Mouse (Mus musculus) cerebellum, adult 11-12 months (tissue): ENCODE measurements around the gene Gm10666.
"Not testable (repeated sequence)": the region's sequence is repeated elsewhere in the genome, so short reads cannot be mapped to it uniquely, and the experiment has no call there.

Experiments used
- DNase-seq: peaks from one replicate; pipeline ENCODE4 v3.0.0; 2022

The Gm10666 gene

GRCm38 (mm10) chr7:22134641-22135040 lies at the start of gene Gm10666:
TSS of gene Gm10666 (minus strand) at chr7:22134741.
- not testable (repeated sequence) for DNase-seq

GRCm38 (mm10) chr7:22163935-22164334 lies 29.4 kb upstream of the Gm10666 start, which contains the start of gene Vmn1r142:
TSS of gene Vmn1r142 (minus strand) at chr7:22164035.
- not testable (repeated sequence) for DNase-seq

- DNase-seq: not testable (repeated sequence)
These were observed 16.4 kb downstream of the Gm10666 start, which contains the start of gene Gm16451 for GRCm38 (mm10) chr7:22118145-22118544. TSS of gene Gm16451 (minus strand) at chr7:22118245.
